In the genomic region with DNA sequence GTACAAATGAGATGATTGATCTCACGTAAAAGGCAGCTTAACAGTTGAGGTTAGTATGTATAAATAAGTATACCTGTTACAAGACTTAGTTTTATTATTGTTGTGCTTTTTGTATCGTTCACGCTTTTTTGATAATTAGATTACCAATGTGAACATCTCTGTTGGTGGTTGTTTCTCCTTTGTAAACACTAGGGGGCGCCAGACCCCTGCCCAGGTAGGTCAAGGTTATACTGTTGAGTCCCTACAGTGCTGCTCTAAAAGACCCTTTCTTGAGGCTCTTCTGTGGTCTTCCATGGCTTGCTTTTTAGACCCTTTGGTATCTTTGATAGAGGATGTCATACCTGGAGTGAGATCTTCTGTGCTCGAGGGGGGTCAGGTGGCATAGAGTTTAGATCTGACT, we compare ENCODE assay signal across 13 mouse cellular contexts. TPM values are rescaled to one million over a fixed set of nuclear protein-coding genes. Genes with fewer than 3 reads are reported as not detected.
DNase-seq lines count a peak whose midpoint lies in the region; ATAC-seq and TF ChIP-seq lines count a peak whose summit lies in the region.
"Had no signal": no experiment of that assay in that cellular context is flagged by ENCODE, and none has a peak within 500 bp of the region (broad histone marks: within the 10 kb centered on the region; RNA-seq: fewer than 3 reads in every experiment).

No protein-coding gene starts in this region.

- intact Hi-C loops in heart, adult 2 months (cut with DNase I): no loop called here
- intact Hi-C loops in heart, postnatal 25 days (cut with DNase I): no loop called here

- no peak overlapping the region for H3K4me3 ChIP-seq in heart, adult 2 months
- H3K4me3 ChIP-seq in midbrain, embryonic 14.5 days (replicated peaks; ENCODE audit: low read depth, low read length): no peak overlapping the region
- no peak overlapping the region for H3K4me3 ChIP-seq in midbrain, embryonic 11.5 days (ENCODE audit: low read depth, low read length)
- H3K4me3 ChIP-seq in bone marrow macrophage, adult 2 months (ENCODE audit: insufficient read depth, low read length): no peak overlapping the region
- H3K4me3 ChIP-seq: embryonic facial prominence, embryonic 12.5 days; limb, embryonic 13.5 days had no signal

- H3K27ac ChIP-seq in heart, adult 2 months: no peak overlapping the region
- no peak overlapping the region for H3K27ac ChIP-seq in midbrain, embryonic 14.5 days (replicated peaks; ENCODE audit: low read depth, low read length)
- H3K27ac ChIP-seq in midbrain, embryonic 11.5 days (ENCODE audit: low read depth, low read length): no peak overlapping the region
- H3K27ac ChIP-seq in bone marrow macrophage, adult 2 months (ENCODE audit: insufficient read depth, low read depth, low read length): no peak overlapping the region
- H3K27ac ChIP-seq: embryonic facial prominence, embryonic 12.5 days; limb, embryonic 13.5 days had no signal

- no peaks in the 10 kb centered on the region for H3K27me3 ChIP-seq in heart, adult 2 months (ENCODE audit: control insufficient read depth, insufficient read depth, low read length)
- H3K27me3 ChIP-seq in midbrain, embryonic 14.5 days (ENCODE audit: control insufficient read depth, insufficient read depth, low read length): no peaks in the 10 kb centered on the region
- H3K27me3 ChIP-seq in midbrain, embryonic 11.5 days (ENCODE audit: control insufficient read depth, insufficient read depth, low read length): no peaks in the 10 kb centered on the region
- H3K27me3 ChIP-seq: embryonic facial prominence, embryonic 12.5 days; limb, embryonic 13.5 days had no signal

- no peaks in the 10 kb centered on the region for H3K36me3 ChIP-seq in heart, adult 2 months (ENCODE audit: control insufficient read depth, insufficient read depth, low read length)
- H3K36me3 ChIP-seq in midbrain, embryonic 14.5 days (ENCODE audit: control insufficient read depth, insufficient read depth, low read length): peaks cover 7% of the 10 kb centered on the region; the same call in 1 of the 2 replicates
- H3K36me3 ChIP-seq in midbrain, embryonic 11.5 days (ENCODE audit: control insufficient read depth, insufficient read depth, low read length): no peaks in the 10 kb centered on the region; the same call in 1 of the 2 replicates

- H3K4me2 ChIP-seq in midbrain, embryonic 14.5 days (ENCODE audit: low read length): no peak overlapping the region
- H3K4me2 ChIP-seq in midbrain, embryonic 11.5 days: no peak overlapping the region
- H3K4me2 ChIP-seq: embryonic facial prominence, embryonic 12.5 days; limb, embryonic 13.5 days had no signal

- TF ChIP-seq POLR2A in heart, adult 2 months (IDR thresholded peaks at IDR 0.05; ENCODE audit: insufficient read depth, low read depth, low read length): no peak
- no peak for TF ChIP-seq POLR2A in bone marrow macrophage, adult 2 months (IDR thresholded peaks at IDR 0.05; ENCODE audit: borderline replicate concordance, low read depth, low read length)

- peak; percentile 78 for TF ChIP-seq CTCF in heart, adult 2 months (IDR thresholded peaks at IDR 0.05)
- TF ChIP-seq CTCF in bone marrow macrophage, adult 2 months (IDR thresholded peaks at IDR 0.05; ENCODE audit: low read depth, low read length): peak; percentile 50; the same call in 1 of the 2 replicates

- ATAC-seq in midbrain, embryonic 14.5 days (ENCODE audit: low FRiP score, low TSS enrichment): no peak
- no peak for ATAC-seq in midbrain, embryonic 11.5 days (ENCODE audit: low FRiP score)
- ATAC-seq: midbrain, embryonic 16.5 days had no signal

- DNase-seq in heart, adult 2 months: no peak
- DNase-seq in heart, postnatal 25 days (ENCODE audit: low spot score): no peak
- peak; percentile 57 for DNase-seq in midbrain, embryonic 14.5 days
- no peak for DNase-seq in midbrain, embryonic 11.5 days (ENCODE audit: low spot score, missing footprints)
- peak; percentile 45 for DNase-seq in retina, postnatal 1 day
- DNase-seq in frontal cortex, postnatal 14 days (ENCODE audit: low spot score in 2 of 2): no peak
- DNase-seq in adrenal gland, adult 18-20 months (ENCODE audit: low spot score in 2 of 2): no peak
- DNase-seq: adrenal gland, postnatal 25 days; heart, postnatal 36 days had no signal

- no peaks in the 10 kb centered on the region for H3K9me3 ChIP-seq in midbrain, embryonic 14.5 days (ENCODE audit: control insufficient read depth, low read length)
- no peaks in the 10 kb centered on the region for H3K9me3 ChIP-seq in midbrain, embryonic 11.5 days (ENCODE audit: control insufficient read depth, low read length)
- H3K9me3 ChIP-seq: embryonic facial prominence, embryonic 12.5 days; limb, embryonic 13.5 days had no signal

- TF ChIP-seq EP300 in heart, adult 2 months (IDR thresholded peaks at IDR 0.05; ENCODE audit: insufficient read depth, low read depth, low read length): no peak

- no peaks in the 10 kb centered on the region for H3K79me2 ChIP-seq in heart, adult 2 months (replicated peaks; ENCODE audit: control insufficient read depth, insufficient read depth, low read length)

- H3K9ac ChIP-seq in heart, adult 2 months (ENCODE audit: low read depth, low read length): no peak overlapping the region
- no peak overlapping the region for H3K9ac ChIP-seq in midbrain, embryonic 14.5 days (replicated peaks; ENCODE audit: low read length)
- no peak overlapping the region for H3K9ac ChIP-seq in midbrain, embryonic 11.5 days (ENCODE audit: low read length)
- H3K9ac ChIP-seq: embryonic facial prominence, embryonic 12.5 days; limb, embryonic 13.5 days had no signal

- H3K4me1 ChIP-seq in heart, adult 2 months (ENCODE audit: control insufficient read depth, insufficient read depth, low read length): peaks cover 2% of the 10 kb centered on the region; the same call in 1 of the 2 replicates
- 0 out of 2 replicates have a peak, but pooled peaks cover 4% of the 10 kb centered on the region for H3K4me1 ChIP-seq in midbrain, embryonic 14.5 days (ENCODE audit: control insufficient read depth, insufficient read depth, low read length)
- no peaks in the 10 kb centered on the region for H3K4me1 ChIP-seq in midbrain, embryonic 11.5 days (ENCODE audit: control insufficient read depth, insufficient read depth, low read length)
- peaks cover 18% of the 10 kb centered on the region for H3K4me1 ChIP-seq in bone marrow macrophage, adult 2 months (ENCODE audit: control insufficient read depth, insufficient read depth, low read length)

- 76% methylated on average over 5 of the region's 5 CpGs for WGBS in heart, adult 2 months
- 72% methylated on average over 5 of the region's 5 CpGs for WGBS in midbrain, embryonic 14.5 days
- 70% methylated on average over 5 of the region's 5 CpGs for WGBS in midbrain, embryonic 11.5 days

RNA-seq across cellular contexts. Expression of gene Ercc6, which starts 20.8 kb away (rescaled TPM):
- total RNA-seq in heart, adult 2 months (2021): 1 to 10 TPM; 2.8 to 3.7 TPM
- polyA plus RNA-seq in heart, adult 2 months (2012; rRNA removed): 1.8 and 5.9 TPM in 2 replicates
- 1 to 10 TPM; 3.8 to 4.3 TPM for total RNA-seq in heart, postnatal 25 days (2021)
- 24.2 and 31.8 TPM in 2 replicates for polyA plus RNA-seq in midbrain, embryonic 14.5 days (2014; fragmentation: Nextera tagmentation; extraction: Ambion mirVana)
- 29.3 and 30.1 TPM in 2 replicates for polyA plus RNA-seq in midbrain, embryonic 11.5 days (2014; fragmentation: Nextera tagmentation; extraction: Ambion mirVana)
- 5.9 and 6.1 TPM in 2 replicates for polyA plus RNA-seq in bone marrow macrophage, adult 2 months (2012; ENCODE audit: insufficient read depth, insufficient read length, missing spikeins)
- total RNA-seq in adrenal gland, adult 18-20 months (2021): 10 to 100 TPM; 12.2 to 13.5 TPM

Comparison
In these comparisons a context has a peak if more than half of its experiments do, and no peak if none do; other contexts are left out.
1. DNase-seq: peak in midbrain, embryonic 14.5 days (single experiment) and retina, postnatal 1 day (single experiment); none in heart, adult 2 months (0 of 2), heart, postnatal 25 days (single experiment), midbrain, embryonic 11.5 days (single experiment), frontal cortex, postnatal 14 days (0 of 2) and adrenal gland, adult 18-20 months (0 of 2).